Mouse (Mus musculus) forelimb bud, embryonic 11.5 days (tissue): ENCODE measurements around the gene Bak1.

ENCODE experiments used
- DNase-seq: peaks from one replicate; pipeline ENCODE4 v3.0.0-alpha.2; 2012; ENCODE audit warnings: low read depth, low spot score

Bak1 gene

DNA sequence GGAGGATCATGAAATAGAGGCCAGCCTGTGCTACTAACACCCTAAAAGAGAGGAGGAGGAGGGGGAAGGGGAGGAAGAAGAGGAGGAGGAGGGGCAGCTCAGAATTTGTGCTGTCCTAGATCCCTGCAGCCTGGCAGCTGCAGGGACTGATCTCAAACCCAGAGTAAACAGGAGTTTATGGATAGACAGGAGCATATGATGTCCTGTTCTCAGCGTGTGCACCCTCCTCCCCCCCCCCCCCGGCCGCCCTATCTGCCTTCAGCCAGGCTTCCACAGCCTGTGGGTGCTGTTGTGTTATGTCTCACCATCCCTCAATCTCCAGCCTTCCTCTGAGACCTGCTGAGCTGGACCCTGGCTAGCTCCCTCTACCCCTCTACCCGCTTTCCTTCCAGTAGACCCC lies at the start of gene Bak1:
Gene Bak1, minus strand, starts transcription at position 101 of the 400 bp plus-strand sequence.
- no peak for DNase-seq

DNA sequence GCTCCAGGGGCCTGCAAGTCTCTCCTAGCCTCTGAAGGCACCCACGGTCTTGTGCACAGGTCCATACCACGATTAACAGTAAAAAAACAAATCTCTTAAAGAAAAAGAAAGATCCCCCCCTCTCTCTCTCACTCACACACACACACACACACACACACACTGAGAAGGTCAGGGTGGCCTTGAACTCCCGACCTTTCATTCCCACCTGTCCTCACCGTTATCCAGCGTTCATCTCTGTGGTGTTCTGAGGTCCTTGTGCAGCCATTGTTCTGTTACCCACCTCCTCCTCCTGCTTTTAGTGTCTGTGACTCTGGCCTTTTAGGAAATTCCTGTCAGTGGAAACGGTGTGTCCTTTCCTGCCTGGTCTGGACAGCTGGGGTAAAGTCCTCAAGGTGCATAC lies 49.7 kb upstream of the Bak1 start:
- no peak for DNase-seq

- peak; percentile 19 for DNase-seq
Measured at GRCm38 (mm10) chr17:27077920-27078319, 49.1 kb upstream of the Bak1 start.

- no peak for DNase-seq
Measured at GRCm38 (mm10) chr17:27077133-27077532, 48.3 kb upstream of the Bak1 start.

- no peak for DNase-seq
Measured at GRCm38 (mm10) chr17:27074849-27075745, 46.3 kb upstream of the Bak1 start.

GRCm38 (mm10) chr17:27074236-27074635 lies 45.4 kb upstream of the Bak1 start:
- DNase-seq: no peak

DNA sequence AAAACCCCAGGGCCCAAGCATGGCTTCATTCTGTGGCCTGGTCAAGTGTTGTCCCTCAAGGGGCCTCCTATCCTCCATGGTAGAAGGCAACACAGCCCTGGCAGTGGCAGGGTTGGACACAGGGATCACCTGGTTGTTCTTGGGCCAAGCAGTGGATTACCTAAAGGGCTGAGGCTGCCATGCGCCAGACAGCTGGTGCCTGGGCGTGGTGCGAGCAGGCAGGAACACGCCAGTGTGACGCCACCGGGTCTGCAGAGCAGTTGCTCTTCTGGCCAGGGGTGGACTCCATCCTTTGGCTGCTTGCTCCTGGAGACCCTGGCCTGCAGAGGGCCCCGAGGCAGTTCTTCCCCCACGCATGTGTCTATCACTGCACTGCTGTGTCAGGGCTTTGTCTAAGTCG lies 45.0 kb upstream of the Bak1 start:
- no peak for DNase-seq

- no peak for DNase-seq
Measured at GRCm38 (mm10) chr17:27073126-27073525, 44.3 kb upstream of the Bak1 start.

DNA sequence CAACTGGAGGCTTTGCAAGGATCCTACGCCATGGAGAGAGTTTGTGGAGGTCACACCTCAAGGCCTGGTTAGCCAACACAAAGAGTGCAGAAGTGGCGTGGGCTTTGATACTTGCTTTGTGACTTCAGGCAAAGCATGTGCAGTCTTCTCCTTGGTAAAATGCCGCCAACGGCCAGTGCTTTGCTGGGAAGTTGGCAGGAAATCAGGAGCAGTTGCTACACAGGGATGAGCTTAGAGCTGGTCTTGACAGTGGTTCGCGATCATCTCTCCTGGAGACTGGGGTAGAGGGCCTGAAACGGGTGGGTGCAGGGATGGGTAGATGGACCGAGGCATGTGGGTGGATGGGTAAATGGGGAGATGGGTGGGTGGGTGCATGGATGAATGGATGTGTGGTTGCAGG lies 43.6 kb upstream of the Bak1 start:
- DNase-seq: no peak

- peak; percentile 29 for DNase-seq
Measured at GRCm38 (mm10) chr17:27071630-27072029, 42.8 kb upstream of the Bak1 start.

DNA sequence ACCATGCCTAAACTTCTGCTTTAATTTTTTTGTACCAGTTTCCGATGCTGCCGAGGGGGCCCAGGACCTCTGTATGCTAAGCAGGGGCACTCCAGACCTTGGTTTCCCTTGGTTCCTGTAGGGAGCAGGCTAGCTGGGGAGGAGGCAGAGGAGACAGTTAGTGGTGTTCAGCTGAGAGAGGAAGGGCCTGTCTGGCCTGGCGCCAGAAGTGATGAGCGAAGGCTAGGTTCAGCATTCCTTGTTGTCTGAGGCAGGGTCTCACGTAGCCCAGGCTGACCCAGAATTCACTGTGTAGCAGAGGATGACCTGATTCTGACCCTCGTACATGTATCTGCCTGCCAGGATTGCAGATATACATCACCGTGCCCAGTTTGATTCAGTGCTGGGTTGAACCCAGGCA lies 42.1 kb upstream of the Bak1 start:
- DNase-seq: no peak

GRCm38 (mm10) chr17:27069071-27069470 lies 40.3 kb upstream of the Bak1 start:
- DNase-seq: no peak

DNA sequence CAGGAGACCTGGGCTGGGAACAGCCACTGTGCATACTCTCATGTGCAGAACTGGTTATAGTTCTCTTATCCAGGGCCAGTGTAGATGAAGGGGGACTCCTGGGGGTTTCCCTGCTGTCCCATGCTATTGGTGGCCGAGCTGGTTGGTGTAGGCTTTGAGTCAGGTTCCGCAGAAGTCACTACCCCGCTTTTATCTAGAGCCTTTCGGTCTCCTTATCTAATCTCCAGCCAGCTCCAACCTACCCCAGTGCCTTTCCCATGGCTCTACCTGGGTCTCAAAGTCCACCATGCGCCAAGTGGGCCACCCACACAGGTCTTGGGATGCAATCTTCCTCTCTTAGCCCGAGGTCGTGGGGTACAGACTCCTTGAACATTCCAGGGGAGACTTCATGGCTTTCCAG lies 37.3 kb upstream of the Bak1 start:
- no peak for DNase-seq

- DNase-seq: no peak
Measured at GRCm38 (mm10) chr17:27064195-27064594, 35.4 kb upstream of the Bak1 start.

DNA sequence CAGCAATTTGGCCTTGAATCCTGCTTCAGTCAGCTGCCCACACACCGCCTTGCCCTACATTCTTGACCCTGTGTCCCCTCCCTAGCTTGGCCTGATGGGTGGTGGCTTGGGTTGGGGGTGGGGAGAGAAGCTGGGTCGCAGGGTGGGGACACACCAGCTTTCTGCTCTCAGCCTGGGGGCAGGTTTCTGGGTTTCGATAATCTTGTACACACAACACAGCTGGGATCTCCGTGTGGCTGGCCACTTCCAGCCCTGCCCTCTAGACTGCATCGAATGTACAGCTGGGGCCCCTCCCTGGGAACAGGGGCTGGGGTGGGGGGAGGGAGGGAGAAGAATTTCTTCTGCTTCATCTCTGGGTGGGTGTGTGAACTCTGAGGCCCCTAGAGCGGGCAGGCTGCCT lies 34.9 kb upstream of the Bak1 start:
- no peak for DNase-seq

DNA sequence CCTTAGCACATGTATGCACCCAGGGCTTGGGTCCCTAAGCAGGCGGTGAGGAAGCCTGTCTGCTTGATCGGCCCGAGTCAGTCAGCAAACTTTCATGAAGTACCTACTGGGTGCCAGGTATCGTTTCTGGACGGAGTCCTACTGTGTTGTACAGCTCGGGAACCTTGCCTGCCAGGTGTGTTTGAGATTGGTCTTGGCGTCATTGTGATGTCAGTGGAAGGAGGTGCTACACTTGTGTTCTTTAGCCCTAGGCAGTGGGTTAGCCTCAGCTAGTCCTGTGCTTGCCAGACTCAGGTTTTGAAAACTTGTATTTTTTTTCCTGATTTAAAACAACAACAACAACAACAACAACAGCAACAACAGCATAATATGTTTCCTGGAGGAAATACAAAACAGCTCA lies 33.9 kb upstream of the Bak1 start:
- DNase-seq: no peak

DNA sequence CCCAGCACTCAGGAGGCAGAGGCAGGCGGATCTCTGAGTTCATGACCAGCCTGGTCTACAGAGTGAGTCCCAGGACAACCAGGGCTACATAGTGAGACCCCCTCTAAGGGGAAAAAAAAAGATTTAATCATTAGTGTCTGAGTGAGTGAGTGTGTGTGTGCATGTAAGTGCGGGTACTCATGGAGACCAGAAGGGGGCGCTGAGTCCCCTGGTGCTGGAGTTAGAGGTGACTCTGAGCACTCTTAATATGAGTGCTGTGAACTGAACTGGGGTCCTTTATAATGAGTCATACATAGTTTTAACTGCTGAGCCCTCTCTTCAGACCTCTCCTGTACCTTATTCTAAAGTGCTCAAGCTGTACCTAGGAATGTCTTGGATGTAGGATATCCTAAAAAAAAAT lies 32.9 kb upstream of the Bak1 start:
- no peak for DNase-seq

- DNase-seq: no peak
Measured at GRCm38 (mm10) chr17:27060698-27061097, 31.9 kb upstream of the Bak1 start.

- no peak for DNase-seq
Measured at GRCm38 (mm10) chr17:27057517-27058055, 28.8 kb upstream of the Bak1 start.

GRCm38 (mm10) chr17:27056812-27057516 lies 28.2 kb upstream of the Bak1 start, which contains the start of gene Itpr3:
Itpr3 (plus strand) TSS chr17:27057304.
- DNase-seq: peak; percentile 54

DNA sequence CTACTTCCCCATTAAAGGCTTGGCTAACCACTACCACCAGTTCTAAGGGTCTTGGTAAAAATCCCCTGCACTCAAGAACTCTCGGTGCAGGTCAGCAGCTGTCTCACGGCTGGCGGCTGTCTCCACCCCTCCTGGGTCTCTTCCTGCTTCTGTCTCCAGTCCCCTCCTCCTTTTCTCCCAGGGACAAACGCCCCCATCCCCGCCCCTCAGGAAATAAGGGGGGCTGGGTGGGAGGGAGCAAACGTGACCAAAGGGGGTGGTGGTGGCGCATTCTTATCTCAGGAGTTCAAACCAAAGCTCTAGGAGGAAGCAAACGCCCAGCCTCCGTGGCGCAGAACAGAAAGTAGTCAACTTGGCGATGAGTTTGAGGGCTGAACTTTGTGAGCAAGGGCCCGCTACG lies 27.4 kb upstream of the Bak1 start:
- DNase-seq: peak; percentile 76

GRCm38 (mm10) chr17:27051514-27051913 lies 22.7 kb upstream of the Bak1 start:
- no peak for DNase-seq

GRCm38 (mm10) chr17:27050853-27051252 lies 22.0 kb upstream of the Bak1 start:
- no peak for DNase-seq
